Mouse (Mus musculus) liver, embryonic 15.5 days (tissue): ENCODE measurements around the gene Tacr2. TPM values are rescaled to one million over a fixed set of nuclear protein-coding genes. Genes with fewer than 3 reads are reported as not detected.

ENCODE experiments used
- polyA plus RNA-seq: library from polyadenylated mRNA; unstranded; fragments of >200 nt; fragmentation: Nextera tagmentation; extraction: Ambion mirVana; gene quantifications from 2 replicates; pipeline ENCODE4 v1.2.1, GENCODE M21; 2015

Tacr2 gene
- polyA plus RNA-seq, 1 experiment from 2014 or later: not detected

Other genes starting within 250 kb of the Tacr2 start
- 0.09 TPM in 1 of 2 replicates, not detected in the other for gene Neurog3, start 119.3 kb upstream of the Tacr2 start, polyA plus RNA-seq
- 0.31 and 0.89 TPM in 2 replicates for gene Fam241b, start 108.5 kb upstream of the Tacr2 start, polyA plus RNA-seq
- gene Tspan15, start 21.2 kb upstream of the Tacr2 start, polyA plus RNA-seq: 12.7 and 14.9 TPM in 2 replicates
- gene Hk1, start 127.5 kb downstream of the Tacr2 start, polyA plus RNA-seq: 85.1 and 99.9 TPM in 2 replicates
- 6.8 and 9.8 TPM in 2 replicates for gene Hkdc1, start 170.1 kb downstream of the Tacr2 start, polyA plus RNA-seq
- gene 4930507D05Rik, start 197.1 kb downstream of the Tacr2 start, polyA plus RNA-seq: 0.20 TPM in 1 of 2 replicates, not detected in the other
- 12.6 and 14.3 TPM in 2 replicates for gene Supv3l1, start 197.3 kb downstream of the Tacr2 start, polyA plus RNA-seq
- gene Vps26a, start 234.4 kb downstream of the Tacr2 start, polyA plus RNA-seq: 39.5 and 42.9 TPM in 2 replicates